ENCODE assay signal across 26 mouse cellular contexts in genomic region chr10:22628832-22629231, GRCm38 (mm10). TPM values are rescaled to one million over a fixed set of nuclear protein-coding genes. Genes with fewer than 3 reads are reported as not detected.
DNase-seq lines count a peak whose midpoint lies in the region; ATAC-seq and TF ChIP-seq lines count a peak whose summit lies in the region.
"Had no signal": no experiment of that assay in that cellular context is flagged by ENCODE, and none has a peak within 500 bp of the region (broad histone marks: within the 10 kb centered on the region; RNA-seq: fewer than 3 reads in every experiment).

No protein-coding gene starts in this region.

- no peaks in the 10 kb centered on the region for H3K36me3 ChIP-seq in hindbrain, embryonic 14.5 days (replicated peaks; ENCODE audit: control insufficient read depth, insufficient read depth)
- no peaks in the 10 kb centered on the region for H3K36me3 ChIP-seq in hindbrain, embryonic 12.5 days
- H3K36me3 ChIP-seq: embryonic facial prominence, embryonic 15.5 days; forebrain, embryonic 10.5 days; G1E; heart, embryonic 15.5 days; intestine, embryonic 15.5 days had no signal

- no peak overlapping the region for H3K4me3 ChIP-seq in hindbrain, embryonic 14.5 days (replicated peaks; ENCODE audit: low read length)
- H3K4me3 ChIP-seq in hindbrain, embryonic 12.5 days, result no peak overlapping the region
- H3K4me3 ChIP-seq: embryonic facial prominence, embryonic 15.5 days; erythroblast, embryonic 14.5 days; forebrain, embryonic 10.5 days; heart, adult 2 months; heart, embryonic 15.5 days; intestine, embryonic 15.5 days had no signal

- no peak for TF ChIP-seq CTCF in brain, embryonic 14.5 days (IDR thresholded peaks at IDR 0.05; ENCODE audit: borderline replicate concordance, extremely low read depth, insufficient read depth, insufficient read length)

- ATAC-seq in hindbrain, embryonic 14.5 days (ENCODE audit: low FRiP score), result peak; percentile 65; the same call in 1 of the 2 replicates
- no peak for ATAC-seq in hindbrain, embryonic 12.5 days (ENCODE audit: low FRiP score)
- ATAC-seq: CD4-positive, CD25-positive, alpha-beta regulatory T cell, adult 4 months; forebrain, embryonic 14.5 days; intestine, embryonic 15.5 days had no signal

- no peak overlapping the region for H3K9ac ChIP-seq in hindbrain, embryonic 14.5 days
- H3K9ac ChIP-seq in hindbrain, embryonic 12.5 days, result no peak overlapping the region
- H3K9ac ChIP-seq: embryonic facial prominence, embryonic 15.5 days; heart, embryonic 15.5 days; intestine, embryonic 15.5 days had no signal

- H3K4me1 ChIP-seq in hindbrain, embryonic 14.5 days (replicated peaks; ENCODE audit: control insufficient read depth, insufficient read depth, low read length), result no peaks in the 10 kb centered on the region
- peaks cover 4% of the 10 kb centered on the region for H3K4me1 ChIP-seq in hindbrain, embryonic 12.5 days
- H3K4me1 ChIP-seq: heart, embryonic 15.5 days; intestine, embryonic 15.5 days had no signal

- peak; percentile 23 to 42 for DNase-seq in cerebellum, postnatal 10 days
- no peak for DNase-seq in cerebellum, adult 8-10 months
- DNase-seq in hindbrain, embryonic 14.5 days (ENCODE audit: low spot score), result no peak
- DNase-seq in left cerebral cortex, postnatal 4 days, result peak; percentile 21
- DNase-seq in left cerebral cortex, adult 18-20 months (ENCODE audit: low spot score in 2 of 2), result no peak
- peak; percentile 17 for DNase-seq in brain, embryonic 14.5 days (ENCODE audit: low read depth)
- DNase-seq: adrenal gland, adult 8-10 months; adrenal gland, postnatal 36 days; B cell, adult 2 months; cerebellum, adult 11 months; cerebellum, adult 9-10 months; cerebellum, postnatal 36 days; gastrocnemius, postnatal 10 days; heart, adult 2 months; heart, postnatal 14 days; kidney, adult 18-20 months had no signal

- no peak for TF ChIP-seq POLR2A in brain, embryonic 14.5 days (IDR thresholded peaks at IDR 0.05; ENCODE audit: borderline replicate concordance, extremely low read depth, insufficient read depth, insufficient read length, poor library complexity, severe bottlenecking)

- WGBS in hindbrain, embryonic 14.5 days, result 73% methylated on average over 1 of the region's 1 CpGs
- 74% methylated on average over 1 of the region's 1 CpGs for WGBS in hindbrain, embryonic 12.5 days

- H3K9me3 ChIP-seq in hindbrain, embryonic 14.5 days (ENCODE audit: control insufficient read depth, low read length), result no peaks in the 10 kb centered on the region
- no peaks in the 10 kb centered on the region for H3K9me3 ChIP-seq in hindbrain, embryonic 12.5 days (replicated peaks)
- H3K9me3 ChIP-seq: embryonic facial prominence, embryonic 15.5 days; forebrain, embryonic 10.5 days; G1E; heart, embryonic 15.5 days; intestine, embryonic 15.5 days had no signal

- no peak overlapping the region for H3K27ac ChIP-seq in hindbrain, embryonic 14.5 days
- H3K27ac ChIP-seq in hindbrain, embryonic 12.5 days, result no peak overlapping the region
- H3K27ac ChIP-seq: embryonic facial prominence, embryonic 15.5 days; forebrain, embryonic 10.5 days; heart, adult 2 months; heart, embryonic 15.5 days; intestine, embryonic 15.5 days had no signal

- intact Hi-C loops in left cerebral cortex, postnatal 4 days (cut with DNase I), result no loop called here

- H3K27me3 ChIP-seq in hindbrain, embryonic 14.5 days (ENCODE audit: control insufficient read depth, insufficient read depth, low read length), result no peaks in the 10 kb centered on the region
- no peaks in the 10 kb centered on the region for H3K27me3 ChIP-seq in hindbrain, embryonic 12.5 days
- H3K27me3 ChIP-seq: embryonic facial prominence, embryonic 15.5 days; heart, embryonic 15.5 days; intestine, embryonic 15.5 days had no signal

- H3K4me2 ChIP-seq in hindbrain, embryonic 14.5 days (replicated peaks), result no peak overlapping the region
- no peak overlapping the region for H3K4me2 ChIP-seq in hindbrain, embryonic 12.5 days (replicated peaks)
- H3K4me2 ChIP-seq: embryonic facial prominence, embryonic 15.5 days; heart, embryonic 11.5 days; heart, embryonic 15.5 days; intestine, embryonic 15.5 days had no signal

RNA-seq across cellular contexts. Expression of gene Slc2a12, which starts 16.0 kb away (rescaled TPM):
- polyA plus RNA-seq in hindbrain, embryonic 14.5 days (2014; fragmentation: Nextera tagmentation; extraction: Ambion mirVana), result 7.0 and 8.0 TPM in 2 replicates
- 3.7 and 4.1 TPM in 2 replicates for polyA plus RNA-seq in hindbrain, embryonic 12.5 days (2016; fragmentation: Nextera tagmentation; extraction: Ambion mirVana)
- 1 to 10 TPM; 3.9 to 5.3 TPM for total RNA-seq in left cerebral cortex, postnatal 4 days (2021)
- total RNA-seq in left cerebral cortex, adult 18-20 months (2021), result 1 to 10 TPM; 3.1 to 4.1 TPM
- 2.1 and 3.8 TPM in 2 replicates for polyA plus RNA-seq in brain, embryonic 14.5 days (2012; rRNA removed)
- polyA plus RNA-seq: CD4-positive, CD25-positive, alpha-beta regulatory T cell, adult 4 months; erythroblast, embryonic 14.5 days; G1E had no signal

Comparison
In these comparisons a context has a peak if more than half of its experiments do, and no peak if none do; other contexts are left out.
1. DNase-seq: peak in cerebellum, postnatal 10 days (2 of 2), left cerebral cortex, postnatal 4 days (single experiment) and brain, embryonic 14.5 days (single experiment); none in cerebellum, adult 8-10 months (single experiment), hindbrain, embryonic 14.5 days (single experiment) and left cerebral cortex, adult 18-20 months (0 of 2).